ENCODE assay signal across 20 mouse cellular contexts in the genomic region with DNA sequence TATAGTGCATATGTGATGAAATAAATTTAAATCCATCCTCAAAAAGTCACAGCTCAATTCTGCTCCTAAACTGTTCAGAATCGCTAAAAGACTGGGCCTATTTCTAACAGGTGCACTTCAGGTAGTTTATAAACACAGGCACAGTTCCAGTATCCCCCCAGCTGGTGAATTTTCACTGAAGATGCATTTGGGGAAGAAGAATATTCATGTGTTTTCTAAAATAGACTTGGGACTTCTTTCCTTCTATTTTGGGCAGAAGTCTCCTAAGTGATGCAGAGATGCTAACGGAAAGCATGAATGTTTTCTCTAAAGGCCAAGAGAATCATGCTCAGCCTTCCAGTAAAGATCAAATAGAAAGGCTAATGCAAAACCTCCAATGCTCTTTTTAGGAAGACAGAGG.
A peak's percentile ranks its signal among the peaks of the same experiment; 100 is the strongest.
DNase-seq lines count a peak whose midpoint lies in the region; ATAC-seq and TF ChIP-seq lines count a peak whose summit lies in the region.
"Had no signal": no experiment of that assay in that cellular context is flagged by ENCODE, and none has a peak within 500 bp of the region (broad histone marks: within the 10 kb centered on the region; RNA-seq: fewer than 3 reads in every experiment).

No protein-coding gene starts in this region.

- peak; percentile 6 for DNase-seq in layer of hippocampus, adult 11-12 months (ENCODE audit: low spot score)
- no peak for DNase-seq in layer of hippocampus, postnatal 36 days
- peak; percentile 36 to 56 for DNase-seq in left cerebral cortex, postnatal 14 days (ENCODE audit: low spot score in 2 of 2)
- DNase-seq in left cerebral cortex, postnatal 36 days (ENCODE audit: low spot score in 2 of 2), result no peak
- peak; percentile 65 for DNase-seq in brain, adult 2 months (ENCODE audit: low read depth, low spot score)
- no peak for DNase-seq in hindbrain, embryonic 14.5 days (ENCODE audit: low spot score)
- DNase-seq: adrenal gland, postnatal 14 days; cerebellum, adult 8-10 months; cerebellum, postnatal 14 days; gastrocnemius, postnatal 36 days; heart, adult 11 months; heart, postnatal 36 days had no signal

- no peak for TF ChIP-seq CTCF in cortical plate, adult 2 months (IDR thresholded peaks at IDR 0.05; ENCODE audit: extremely low read depth, insufficient read depth, low read length)

- no peak for TF ChIP-seq POLR2A in cortical plate, adult 2 months (IDR thresholded peaks at IDR 0.05; ENCODE audit: extremely low read depth, insufficient read depth, low read length)

- no peaks in the 10 kb centered on the region for H3K27me3 ChIP-seq in hindbrain, embryonic 14.5 days (ENCODE audit: control insufficient read depth, insufficient read depth, low read length)
- H3K27me3 ChIP-seq: CH12.LX; embryonic facial prominence, embryonic 12.5 days; heart, embryonic 13.5 days had no signal

- intact Hi-C loops in left cerebral cortex, postnatal 14 days (cut with DNase I), result no loop called here
- intact Hi-C loops in left cerebral cortex, postnatal 36 days (cut with DNase I), result no loop called here

- no peak overlapping the region for H3K4me2 ChIP-seq in hindbrain, embryonic 14.5 days (replicated peaks)
- H3K4me2 ChIP-seq: embryonic facial prominence, embryonic 12.5 days; heart, embryonic 13.5 days had no signal

- no peaks in the 10 kb centered on the region for H3K36me3 ChIP-seq in hindbrain, embryonic 14.5 days (replicated peaks; ENCODE audit: control insufficient read depth, insufficient read depth)
- H3K36me3 ChIP-seq: embryonic facial prominence, embryonic 12.5 days; heart, embryonic 13.5 days had no signal

- WGBS in hindbrain, embryonic 14.5 days, result 85% methylated on average over 2 of the region's 2 CpGs

- H3K4me1 ChIP-seq in cortical plate, adult 2 months (ENCODE audit: control insufficient read depth, insufficient read depth, low read length), result no peaks in the 10 kb centered on the region; the same call in 1 of the 2 replicates
- H3K4me1 ChIP-seq in hindbrain, embryonic 14.5 days (replicated peaks; ENCODE audit: control insufficient read depth, insufficient read depth, low read length), result no peaks in the 10 kb centered on the region
- H3K4me1 ChIP-seq: embryonic facial prominence, embryonic 12.5 days; heart, embryonic 13.5 days had no signal

- H3K27ac ChIP-seq in cortical plate, adult 2 months (ENCODE audit: insufficient read depth, low read length), result 0 out of 2 replicates have a peak overlapping the region, but pooled peaks have one; percentile 49
- H3K27ac ChIP-seq in hindbrain, embryonic 14.5 days, result no peak overlapping the region
- H3K27ac ChIP-seq: embryonic facial prominence, embryonic 12.5 days; heart, embryonic 13.5 days had no signal

- H3K4me3 ChIP-seq in cortical plate, adult 2 months (ENCODE audit: insufficient read depth, low read length), result no peak overlapping the region
- no peak overlapping the region for H3K4me3 ChIP-seq in hindbrain, embryonic 14.5 days (replicated peaks; ENCODE audit: low read length)
- H3K4me3 ChIP-seq: embryonic facial prominence, embryonic 12.5 days; heart, embryonic 13.5 days had no signal

- H3K9ac ChIP-seq in hindbrain, embryonic 14.5 days, result no peak overlapping the region
- H3K9ac ChIP-seq: embryonic facial prominence, embryonic 12.5 days; heart, embryonic 13.5 days had no signal

- no peaks in the 10 kb centered on the region for H3K9me3 ChIP-seq in hindbrain, embryonic 14.5 days (ENCODE audit: control insufficient read depth, low read length)
- H3K9me3 ChIP-seq: embryonic facial prominence, embryonic 12.5 days; heart, embryonic 13.5 days had no signal

- ATAC-seq in hindbrain, embryonic 14.5 days (ENCODE audit: low FRiP score), result no peak
- ATAC-seq: activated CD4-positive, CD25-positive, alpha-beta regulatory T cell, adult 4 months; forebrain, embryonic 16.5 days; hindbrain, embryonic 16.5 days; Patski had no signal

Comparison
In these comparisons a context has a peak if more than half of its experiments do, and no peak if none do; other contexts are left out.
1. DNase-seq: peak in layer of hippocampus, adult 11-12 months (single experiment), left cerebral cortex, postnatal 14 days (2 of 2) and brain, adult 2 months (single experiment); none in layer of hippocampus, postnatal 36 days (0 of 2), left cerebral cortex, postnatal 36 days (0 of 2) and hindbrain, embryonic 14.5 days (single experiment).